Mouse (Mus musculus): ENCODE data around the gene Mall. TPM values are rescaled to one million over a fixed set of nuclear protein-coding genes. Genes with fewer than 3 reads are reported as not detected.

The Mall gene
- polyA plus RNA-seq, 1 experiment from 2014 or later: 2.0 TPM

- 89% methylated on average over 5 of the region's 5 CpGs for WGBS
- ATAC-seq (ENCODE audit: insufficient number of reproducible peaks, low FRiP score, low TSS enrichment, low read depth) (no peak), DNase-seq (ENCODE audit: low spot score) (no peak)
- H3K9ac ChIP-seq (ENCODE audit: low read length): no peak overlapping the region
- no peaks in the 10 kb centered on the region for H3K27me3 ChIP-seq (ENCODE audit: control insufficient read depth, insufficient read depth, low read length)
- H3K4me2 ChIP-seq (ENCODE audit: low read depth, severe bottlenecking): no peak overlapping the region
- H3K4me1 ChIP-seq (ENCODE audit: control insufficient read depth, insufficient read depth, low read length): no peaks in the 10 kb centered on the region
- peaks cover 2% of the 10 kb centered on the region; the same call in 1 of the 2 replicates for H3K36me3 ChIP-seq (ENCODE audit: control insufficient read depth, insufficient read depth, low read length)
- H3K4me3 ChIP-seq (ENCODE audit: low read depth, low read length): no peak overlapping the region
- no peaks in the 10 kb centered on the region for H3K9me3 ChIP-seq (ENCODE audit: control insufficient read depth, low read length)
- no peak overlapping the region for H3K27ac ChIP-seq (replicated peaks; ENCODE audit: low read depth, low read length)
Measured at GRCm38 (mm10) chr2:127759157-127759880, 29.6 kb upstream of the Mall start.

- Histone ChIP-seq H3K9me3 (ENCODE audit: control insufficient read depth, low read length) (no peaks in the 10 kb centered on the region), H3K4me1 (ENCODE audit: control insufficient read depth, insufficient read depth, low read length) (no peaks in the 10 kb centered on the region), H3K27ac (replicated peaks; ENCODE audit: low read depth, low read length) (no peak overlapping the region), H3K27me3 (ENCODE audit: control insufficient read depth, insufficient read depth, low read length) (no peaks in the 10 kb centered on the region), H3K9ac (ENCODE audit: low read length) (no peak overlapping the region), H3K4me3 (ENCODE audit: low read depth, low read length) (no peak overlapping the region), H3K4me2 (ENCODE audit: low read depth, severe bottlenecking) (no peak overlapping the region), H3K36me3 (ENCODE audit: control insufficient read depth, insufficient read depth, low read length) (peaks cover 2% of the 10 kb centered on the region; the same call in 1 of the 2 replicates)
- ATAC-seq (ENCODE audit: insufficient number of reproducible peaks, low FRiP score, low TSS enrichment, low read depth) (no peak), DNase-seq (ENCODE audit: low spot score) (no peak)
- WGBS: 32% methylated on average over 8 of the region's 8 CpGs
Measured at GRCm38 (mm10) chr2:127757171-127757570, 27.4 kb upstream of the Mall start.

GRCm38 (mm10) chr2:127754113-127754512, 24.4 kb upstream of the Mall start:
- Histone ChIP-seq H3K9me3 (ENCODE audit: control insufficient read depth, low read length) (no peaks in the 10 kb centered on the region), H3K9ac (ENCODE audit: low read length) (no peak overlapping the region), H3K36me3 (ENCODE audit: control insufficient read depth, insufficient read depth, low read length) (peaks cover 2% of the 10 kb centered on the region; the same call in 1 of the 2 replicates), H3K4me2 (ENCODE audit: low read depth, severe bottlenecking) (no peak overlapping the region), H3K4me1 (ENCODE audit: control insufficient read depth, insufficient read depth, low read length) (no peaks in the 10 kb centered on the region), H3K27me3 (ENCODE audit: control insufficient read depth, insufficient read depth, low read length) (no peaks in the 10 kb centered on the region), H3K27ac (replicated peaks; ENCODE audit: low read depth, low read length) (no peak overlapping the region), H3K4me3 (ENCODE audit: low read depth, low read length) (no peak overlapping the region)
- WGBS: 93% methylated on average over 4 of the region's 4 CpGs
- DNase-seq (ENCODE audit: low spot score) (no peak), ATAC-seq (ENCODE audit: insufficient number of reproducible peaks, low FRiP score, low TSS enrichment, low read depth) (no peak)

- Histone ChIP-seq H3K27ac (replicated peaks; ENCODE audit: low read depth, low read length) (no peak overlapping the region), H3K4me3 (ENCODE audit: low read depth, low read length) (no peak overlapping the region), H3K36me3 (ENCODE audit: control insufficient read depth, insufficient read depth, low read length) (no peaks in the 10 kb centered on the region), H3K9me3 (ENCODE audit: control insufficient read depth, low read length) (no peaks in the 10 kb centered on the region), H3K27me3 (ENCODE audit: control insufficient read depth, insufficient read depth, low read length) (no peaks in the 10 kb centered on the region), H3K4me1 (ENCODE audit: control insufficient read depth, insufficient read depth, low read length) (no peaks in the 10 kb centered on the region), H3K4me2 (ENCODE audit: low read depth, severe bottlenecking) (no peak overlapping the region), H3K9ac (ENCODE audit: low read length) (no peak overlapping the region)
- no peak for ATAC-seq (ENCODE audit: insufficient number of reproducible peaks, low FRiP score, low TSS enrichment, low read depth)
- DNase-seq (ENCODE audit: low spot score): no peak
- 75% methylated on average over 11 of the region's 11 CpGs for WGBS
Measured at GRCm38 (mm10) chr2:127751849-127752610, 22.3 kb upstream of the Mall start.

- no peak for ATAC-seq (ENCODE audit: insufficient number of reproducible peaks, low FRiP score, low TSS enrichment, low read depth)
- H3K4me1 ChIP-seq (ENCODE audit: control insufficient read depth, insufficient read depth, low read length): no peaks in the 10 kb centered on the region
- whole genome bisulfite sequencing: 64% methylated on average over 1 of the region's 1 CpGs
Measured at GRCm38 (mm10) chr2:127749376-127749775, 19.6 kb upstream of the Mall start.

GRCm38 (mm10) chr2:127748316-127748715, 18.6 kb upstream of the Mall start:
- no peak overlapping the region for H3K4me2 ChIP-seq (ENCODE audit: low read depth, severe bottlenecking)
- no peak for DNase-seq (ENCODE audit: low spot score)
- 75% methylated on average over 7 of the region's 7 CpGs for WGBS
- ATAC-seq (ENCODE audit: insufficient number of reproducible peaks, low FRiP score, low TSS enrichment, low read depth): no peak
- no peaks in the 10 kb centered on the region for H3K9me3 ChIP-seq (ENCODE audit: control insufficient read depth, low read length)
- no peak overlapping the region for H3K4me3 ChIP-seq (ENCODE audit: low read depth, low read length)
- no peaks in the 10 kb centered on the region for H3K4me1 ChIP-seq (ENCODE audit: control insufficient read depth, insufficient read depth, low read length)
- no peak overlapping the region for H3K9ac ChIP-seq (ENCODE audit: low read length)
- no peaks in the 10 kb centered on the region for H3K27me3 ChIP-seq (ENCODE audit: control insufficient read depth, insufficient read depth, low read length)
- no peak overlapping the region for H3K27ac ChIP-seq (replicated peaks; ENCODE audit: low read depth, low read length)
- H3K36me3 ChIP-seq (ENCODE audit: control insufficient read depth, insufficient read depth, low read length): 0 out of 2 replicates have a peak, but pooled peaks cover 2% of the 10 kb centered on the region

More at GRCm38 (mm10) chr2:127749376-127749775, 19.6 kb upstream of the Mall start:
- Histone ChIP-seq H3K27ac (replicated peaks; ENCODE audit: low read depth, low read length) (no peak overlapping the region), H3K36me3 (ENCODE audit: control insufficient read depth, insufficient read depth, low read length) (0 out of 2 replicates have a peak, but pooled peaks cover 2% of the 10 kb centered on the region), H3K9ac (ENCODE audit: low read length) (no peak overlapping the region), H3K27me3 (ENCODE audit: control insufficient read depth, insufficient read depth, low read length) (no peaks in the 10 kb centered on the region), H3K9me3 (ENCODE audit: control insufficient read depth, low read length) (no peaks in the 10 kb centered on the region), H3K4me2 (ENCODE audit: low read depth, severe bottlenecking) (no peak overlapping the region), H3K4me3 (ENCODE audit: low read depth, low read length) (no peak overlapping the region)
- no peak for DNase-seq (ENCODE audit: low spot score)

- Histone ChIP-seq H3K36me3 (ENCODE audit: control insufficient read depth, insufficient read depth, low read length) (0 out of 2 replicates have a peak, but pooled peaks cover 2% of the 10 kb centered on the region), H3K4me2 (ENCODE audit: low read depth, severe bottlenecking) (no peak overlapping the region)
- WGBS: 85% methylated on average over 3 of the region's 3 CpGs
Measured at GRCm38 (mm10) chr2:127742637-127743036, 12.9 kb upstream of the Mall start.

GRCm38 (mm10) chr2:127740756-127741519, 11.2 kb upstream of the Mall start:
- 73% methylated on average over 9 of the region's 9 CpGs for WGBS
- ATAC-seq (ENCODE audit: insufficient number of reproducible peaks, low FRiP score, low TSS enrichment, low read depth) (no peak), DNase-seq (ENCODE audit: low spot score) (no peak)

More at GRCm38 (mm10) chr2:127742637-127743036, 12.9 kb upstream of the Mall start:
- H3K9me3 ChIP-seq (ENCODE audit: control insufficient read depth, low read length): no peaks in the 10 kb centered on the region
- H3K27me3 ChIP-seq (ENCODE audit: control insufficient read depth, insufficient read depth, low read length): no peaks in the 10 kb centered on the region
- no peak overlapping the region for H3K9ac ChIP-seq (ENCODE audit: low read length)
- ATAC-seq (ENCODE audit: insufficient number of reproducible peaks, low FRiP score, low TSS enrichment, low read depth) (no peak), DNase-seq (ENCODE audit: low spot score) (no peak)
- H3K4me3 ChIP-seq (ENCODE audit: low read depth, low read length): no peak overlapping the region
- no peak overlapping the region for H3K27ac ChIP-seq (replicated peaks; ENCODE audit: low read depth, low read length)
- no peaks in the 10 kb centered on the region for H3K4me1 ChIP-seq (ENCODE audit: control insufficient read depth, insufficient read depth, low read length)

More at GRCm38 (mm10) chr2:127740756-127741519, 11.2 kb upstream of the Mall start:
- H3K4me2 ChIP-seq (ENCODE audit: low read depth, severe bottlenecking): no peak overlapping the region
- no peak overlapping the region for H3K9ac ChIP-seq (ENCODE audit: low read length)
- H3K27ac ChIP-seq (replicated peaks; ENCODE audit: low read depth, low read length): no peak overlapping the region
- H3K36me3 ChIP-seq (ENCODE audit: control insufficient read depth, insufficient read depth, low read length): 0 out of 2 replicates have a peak, but pooled peaks cover 2% of the 10 kb centered on the region
- no peaks in the 10 kb centered on the region for H3K27me3 ChIP-seq (ENCODE audit: control insufficient read depth, insufficient read depth, low read length)
- no peak overlapping the region for H3K4me3 ChIP-seq (ENCODE audit: low read depth, low read length)
- H3K4me1 ChIP-seq (ENCODE audit: control insufficient read depth, insufficient read depth, low read length): no peaks in the 10 kb centered on the region
- no peaks in the 10 kb centered on the region for H3K9me3 ChIP-seq (ENCODE audit: control insufficient read depth, low read length)
